Mouse (Mus musculus): ENCODE measurements at regions not wholly inside any gene's neighbourhood (a gene's known extent, or its start where the extent isn't known, plus 50 kb on each side); places are given as distances from the start of the nearest gene placed in this dataset.

DNA sequence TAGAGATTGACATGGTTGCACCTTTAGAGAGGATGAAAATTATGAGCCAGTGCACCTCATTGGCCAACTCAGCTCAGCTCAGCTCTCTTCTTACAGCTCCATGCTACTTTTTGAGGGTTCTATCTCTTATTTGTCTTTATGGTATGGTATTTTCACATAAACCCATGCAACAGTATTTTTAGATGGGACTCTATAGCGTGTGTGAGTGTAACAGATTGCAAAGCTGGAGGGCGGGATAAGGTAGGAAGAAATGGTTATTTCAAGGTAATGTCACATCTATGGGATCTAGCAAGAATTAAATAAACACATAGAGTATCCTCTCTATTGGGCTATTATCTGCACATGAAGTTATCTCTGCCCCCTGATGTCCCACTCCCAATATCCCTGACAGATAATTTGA, 269.8 kb upstream of the 4930583I09Rik start:
- TF ChIP-seq CTCF (IDR thresholded peaks at IDR 0.05; ENCODE audit: insufficient read depth, low read length) (no peak), POLR2A (IDR thresholded peaks at IDR 0.05; ENCODE audit: borderline replicate concordance, extremely low read depth, low read depth, low read length) (no peak)
